Mouse (Mus musculus) neural tube, embryonic 14.5 days (tissue): ENCODE results near the gene Calcoco1. TPM values are rescaled to one million over a fixed set of nuclear protein-coding genes. Genes with fewer than 3 reads are reported as not detected.

Experiments
- ATAC-seq: fragments of 200-750 bp; cut with Nextera tagmentation; 2 replicates; pipeline ENCODE4 v1.8.0; 2017; ENCODE audit warnings: low read depth, mild to moderate bottlenecking, moderate TSS enrichment, moderate library complexity
- H3K27ac ChIP-seq: fragments of 300-500 bp; sonication (generic); 2 replicates; pipeline ENCODE4 v1.5.1; 2014; ENCODE audit warnings: low read depth, mild to moderate bottlenecking, control low read depth, low read length, moderate library complexity, mixed read lengths
- H3K27me3 ChIP-seq: fragments of 300-500 bp; sonication (generic); 2 replicates; pipeline ENCODE4 v1.6.1; 2014; ENCODE audit warnings: low read length; ENCODE audit not compliant: control insufficient read depth, insufficient read depth
- H3K36me3 ChIP-seq: fragments of 300-500 bp; sonication (generic); 2 replicates; pipeline ENCODE4 v1.6.1; 2014; ENCODE audit warnings: low read length, mixed read lengths; ENCODE audit not compliant: control insufficient read depth, insufficient read depth
- H3K4me1 ChIP-seq: fragments of 300-500 bp; sonication (generic); 2 replicates; pipeline ENCODE4 v1.6.1; 2014; ENCODE audit warnings: low read length; ENCODE audit not compliant: control insufficient read depth, insufficient read depth
- H3K4me2 ChIP-seq: fragments of 300-500 bp; sonication (generic); 2 replicates; pipeline ENCODE4 v1.6.1; 2014; ENCODE audit warnings: mild to moderate bottlenecking, low read depth, low read length, control low read depth
- H3K4me3 ChIP-seq: fragments of 300-500 bp; sonication (generic); 2 replicates; pipeline ENCODE4 v1.5.1; 2014; ENCODE audit warnings: low read depth, low read length, control low read depth, mixed read lengths
- H3K9ac ChIP-seq: fragments of 300-500 bp; sonication (generic); replicated peaks from 2 replicates; pipeline ENCODE4 v1.6.1; 2014; ENCODE audit warnings: low read depth, mild to moderate bottlenecking, control low read depth, low read length, mixed read lengths
- H3K9me3 ChIP-seq: fragments of 300-500 bp; sonication (generic); 2 replicates; pipeline ENCODE4 v1.6.1; 2016; ENCODE audit warnings: low read length; ENCODE audit not compliant: control insufficient read depth
- WGBS: fragments of 180-500 bp; shearing (Covaris S2); extraction: QIAGEN DNeasy Blood & Tissue Kit; methylation state at CpG from one replicate; pipeline ENCODE4 v1.1.7; 2014; 5-methylcytosine and 5-hydroxymethylcytosine counted together
- polyA plus RNA-seq: library from polyadenylated mRNA; unstranded; fragments of >200 nt; fragmentation: Nextera tagmentation; extraction: Ambion mirVana; gene quantifications from 2 replicates; pipeline ENCODE4 v1.2.1, GENCODE M21; 2014

Gene Calcoco1
- polyA plus RNA-seq, 1 experiment from 2014 or later = 23.5 TPM

- under 1% methylated on average over 14 of the region's 14 CpGs for WGBS
- Histone ChIP-seq H3K9me3 (no peaks in the 10 kb centered on the region), H3K4me1 (peaks cover 47% of the 10 kb centered on the region), H3K27ac (peak overlapping the region; percentile 95), H3K4me2 (peak overlapping the region; percentile 17; the same call in 1 of the 2 replicates), H3K9ac (peak overlapping the region; percentile 41; the same call in 1 of the 2 replicates), H3K27me3 (no peaks in the 10 kb centered on the region; the same call in 1 of the 2 replicates), H3K4me3 (no peak overlapping the region), H3K36me3 (no peaks in the 10 kb centered on the region)
- peak; percentile 50 for ATAC-seq
These were observed 22.0 kb upstream of the Calcoco1 start for GRCm38 (mm10) chr15:102743996-102744395.

DNA sequence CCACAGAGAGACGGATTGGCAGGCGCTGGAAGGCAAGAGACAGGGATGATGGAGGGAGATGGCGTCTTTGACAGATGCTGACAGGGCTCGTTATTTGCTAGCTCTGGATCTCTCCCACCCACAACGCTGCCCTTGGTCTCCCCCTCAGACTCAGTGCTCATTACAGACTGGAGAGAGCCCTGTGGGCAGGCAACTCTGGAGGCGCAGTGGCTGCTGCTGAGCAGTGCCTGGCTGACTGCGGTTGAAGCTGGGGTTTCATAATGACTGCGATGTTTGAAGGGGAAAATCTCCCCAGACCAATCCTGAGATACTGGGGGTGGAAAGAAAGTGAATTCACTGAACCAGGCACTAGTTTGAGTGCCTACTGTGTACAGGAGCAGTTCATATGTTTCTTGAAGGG, 21.2 kb upstream of the Calcoco1 start:
- WGBS = 13% methylated on average over 8 of the region's 8 CpGs
- Histone ChIP-seq H3K4me1 (peaks cover 47% of the 10 kb centered on the region), H3K27me3 (no peaks in the 10 kb centered on the region; the same call in 1 of the 2 replicates)

DNA sequence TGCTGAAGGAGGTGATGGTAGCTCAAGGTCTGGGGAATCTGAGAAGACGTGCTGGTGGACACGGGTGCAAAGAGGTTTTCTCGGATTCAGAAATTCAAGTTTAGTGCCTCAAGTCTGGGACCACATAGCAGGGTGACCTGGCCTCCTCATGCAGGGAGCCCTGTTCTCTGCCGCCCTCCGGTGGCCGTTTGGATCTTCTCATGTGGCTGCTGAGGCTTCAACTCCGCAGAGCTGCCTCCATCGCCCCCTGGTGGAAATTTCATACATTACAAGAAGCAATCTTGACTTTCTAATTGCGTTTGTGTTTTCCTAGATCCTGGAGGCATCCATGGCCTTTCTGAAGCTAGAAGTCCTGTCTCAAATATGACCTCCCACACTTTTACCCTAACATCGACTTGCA, 20.6 kb upstream of the Calcoco1 start:
- ATAC-seq = peak; percentile 41; the same call in 1 of the 2 replicates
- Histone ChIP-seq H3K4me3 (no peak overlapping the region), H3K9me3 (no peaks in the 10 kb centered on the region), H3K36me3 (no peaks in the 10 kb centered on the region), H3K9ac (no peak overlapping the region), H3K4me1 (peaks cover 41% of the 10 kb centered on the region), H3K27me3 (no peaks in the 10 kb centered on the region; the same call in 1 of the 2 replicates), H3K4me2 (no peak overlapping the region), H3K27ac (peak overlapping the region; percentile 95)
- WGBS = 0% methylated on average over 10 of the region's 10 CpGs

More for the DNA sequence above, 21.2 kb upstream of the Calcoco1 start:
- Histone ChIP-seq H3K9ac (0 out of 2 replicates have a peak overlapping the region, but pooled peaks have one; percentile 16), H3K4me3 (no peak overlapping the region), H3K4me2 (no peak overlapping the region), H3K9me3 (no peaks in the 10 kb centered on the region), H3K27ac (peak overlapping the region; percentile 95), H3K36me3 (no peaks in the 10 kb centered on the region)
- no peak for ATAC-seq

DNA sequence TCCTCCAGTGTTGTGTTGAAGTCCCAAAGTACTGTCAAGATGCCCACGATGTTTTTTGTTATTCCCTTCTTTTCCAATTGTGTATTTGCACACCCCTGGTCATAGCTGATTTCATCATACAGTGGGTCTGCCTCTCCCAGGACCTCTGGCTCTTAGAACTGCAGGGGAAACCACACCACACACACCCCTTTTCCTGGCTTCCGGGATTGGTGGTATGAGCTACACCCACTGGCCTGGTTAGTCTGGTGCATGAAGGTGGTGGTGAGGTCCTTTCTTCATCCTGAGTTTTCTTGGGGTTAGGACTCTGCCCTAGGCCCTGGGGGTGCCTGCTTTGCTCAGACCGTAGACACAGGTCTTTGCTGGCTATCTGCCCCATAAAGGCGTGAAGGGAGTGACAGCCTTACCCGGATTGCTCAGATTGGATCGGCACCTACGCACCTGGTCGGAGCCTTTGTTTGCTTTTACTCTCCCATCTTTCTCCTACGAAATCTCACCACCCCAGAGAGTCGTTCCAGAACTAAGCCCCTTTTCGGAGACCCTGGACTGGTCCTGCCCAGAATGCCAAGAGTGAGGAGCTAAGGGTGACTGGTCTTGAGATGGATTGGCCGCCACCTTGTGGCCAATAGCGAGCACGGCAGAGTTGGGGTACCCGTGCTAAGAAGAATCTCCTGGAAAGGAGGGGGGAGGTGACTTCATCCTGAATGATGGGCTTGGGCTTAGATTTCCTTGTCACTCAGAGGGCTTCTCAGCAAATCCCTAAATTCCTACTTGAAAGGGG, 17.7 kb upstream of the Calcoco1 start:
- Histone ChIP-seq H3K4me1 (peaks cover 34% of the 10 kb centered on the region), H3K27me3 (no peaks in the 10 kb centered on the region; the same call in 1 of the 2 replicates), H3K9ac (no peak overlapping the region), H3K27ac (no peak overlapping the region), H3K36me3 (no peaks in the 10 kb centered on the region), H3K4me2 (no peak overlapping the region), H3K9me3 (no peaks in the 10 kb centered on the region), H3K4me3 (no peak overlapping the region)
- no peak for ATAC-seq
- WGBS = 34% methylated on average over 15 of the region's 15 CpGs

DNA sequence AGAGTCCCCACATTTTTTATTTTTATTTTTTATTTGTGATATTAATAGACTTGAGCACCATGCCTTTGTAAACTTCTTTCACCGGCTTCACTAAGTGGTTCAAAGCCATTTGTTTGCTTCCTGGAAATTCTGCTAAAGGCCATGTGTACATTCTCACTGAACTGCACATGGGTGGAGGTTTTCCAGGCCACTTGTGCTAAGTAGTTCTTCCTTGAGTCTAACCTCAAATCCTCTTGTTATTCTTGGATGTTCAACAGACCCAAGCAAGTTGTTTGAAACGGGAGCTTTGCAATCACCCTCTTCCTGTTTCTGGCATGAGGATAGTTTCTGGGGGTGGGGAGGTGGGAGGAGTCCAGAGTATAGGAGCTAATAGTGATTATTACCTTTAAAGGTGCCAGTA, 16.5 kb upstream of the Calcoco1 start:
- ATAC-seq = no peak
- Histone ChIP-seq H3K36me3 (no peaks in the 10 kb centered on the region), H3K27me3 (no peaks in the 10 kb centered on the region; the same call in 1 of the 2 replicates), H3K27ac (no peak overlapping the region), H3K9me3 (no peaks in the 10 kb centered on the region), H3K4me2 (no peak overlapping the region), H3K9ac (no peak overlapping the region), H3K4me3 (no peak overlapping the region), H3K4me1 (peaks cover 25% of the 10 kb centered on the region)
- WGBS = 59% methylated on average over 2 of the region's 2 CpGs

DNA sequence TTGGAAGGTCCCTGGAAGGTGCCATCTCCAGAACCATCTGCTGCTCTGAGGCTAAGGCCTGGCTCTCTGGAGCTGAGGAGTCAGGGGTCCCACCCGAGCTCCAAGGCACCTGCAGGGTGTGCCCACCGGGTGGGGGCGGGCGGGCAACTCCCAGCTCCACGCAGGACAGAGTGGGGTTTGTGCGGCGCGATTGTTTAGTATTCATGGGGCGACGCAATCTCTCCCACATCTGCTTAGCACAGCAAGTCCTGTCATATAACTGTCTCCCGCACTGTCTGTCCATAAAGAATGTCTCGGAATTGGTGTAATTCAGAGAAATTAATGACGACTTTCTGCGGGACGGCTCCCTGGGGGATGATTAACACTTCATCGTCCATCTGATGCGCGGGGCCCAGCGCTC, 15.1 kb upstream of the Calcoco1 start:
- Histone ChIP-seq H3K4me1 (peaks cover 18% of the 10 kb centered on the region), H3K4me2 (no peak overlapping the region), H3K4me3 (no peak overlapping the region), H3K9ac (no peak overlapping the region), H3K27me3 (no peaks in the 10 kb centered on the region; the same call in 1 of the 2 replicates), H3K9me3 (no peaks in the 10 kb centered on the region), H3K27ac (peak overlapping the region; percentile 82), H3K36me3 (no peaks in the 10 kb centered on the region)
- ATAC-seq = peak; percentile 66
- WGBS = 33% methylated on average over 19 of the region's 19 CpGs

DNA sequence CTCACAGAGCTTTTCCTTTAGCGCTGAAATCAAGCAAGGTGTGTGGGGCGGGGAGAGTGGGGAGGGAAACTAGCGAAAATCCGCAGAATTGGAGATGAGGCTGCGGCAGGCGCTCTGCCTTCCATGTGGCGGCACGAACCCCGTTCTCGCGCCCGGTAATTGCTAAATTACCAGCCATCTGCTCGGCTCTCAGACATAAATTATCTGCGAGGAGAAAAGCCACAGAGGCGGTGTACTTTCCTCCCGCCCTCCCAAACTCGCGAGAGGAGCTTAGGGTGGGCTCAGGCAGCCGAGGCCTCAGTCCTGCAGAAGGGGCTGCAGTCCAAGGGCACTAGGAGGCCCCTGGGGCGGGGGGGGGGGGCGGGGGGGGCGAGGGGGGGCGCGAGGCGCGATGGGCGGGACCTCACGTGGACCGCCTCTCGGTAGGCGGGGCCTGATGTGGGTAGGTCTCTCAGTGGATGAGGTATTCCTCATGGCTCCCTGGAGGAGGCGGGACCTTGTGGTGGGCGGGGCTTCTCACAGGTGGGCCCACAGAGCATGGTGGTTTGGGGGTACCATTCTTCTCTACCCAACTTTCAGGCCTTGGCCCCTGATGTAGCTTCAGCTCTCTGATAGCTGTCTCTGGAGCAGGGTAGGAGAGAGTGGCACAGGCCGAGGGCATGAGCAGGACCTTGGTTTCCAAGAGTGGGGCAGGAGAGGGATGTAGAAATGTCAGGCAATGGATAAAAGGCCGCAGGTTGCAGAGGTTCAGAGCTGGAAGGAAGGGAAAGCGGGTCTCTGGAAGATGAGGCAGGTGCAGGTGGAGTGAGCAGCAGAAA, 14.4 kb upstream of the Calcoco1 start:
- 11% methylated on average over 31 of the region's 36 CpGs for WGBS
- peak overlapping the region; percentile 82 for H3K27ac ChIP-seq
- H3K4me3 ChIP-seq = no peak overlapping the region
- H3K4me1 ChIP-seq = peaks cover 18% of the 10 kb centered on the region
- H3K9ac ChIP-seq = 0 out of 2 replicates have a peak overlapping the region, but pooled peaks have one; percentile 4
- peak; percentile 36 for ATAC-seq
- no peaks in the 10 kb centered on the region for H3K36me3 ChIP-seq
- H3K27me3 ChIP-seq = no peaks in the 10 kb centered on the region
- H3K9me3 ChIP-seq = no peaks in the 10 kb centered on the region
- H3K4me2 ChIP-seq = peak overlapping the region; percentile 32

- WGBS = 28% methylated on average over 14 of the region's 14 CpGs
- H3K4me2 ChIP-seq = no peak overlapping the region
- no peak for ATAC-seq
- no peaks in the 10 kb centered on the region for H3K36me3 ChIP-seq
- no peaks in the 10 kb centered on the region for H3K9me3 ChIP-seq
- H3K27ac ChIP-seq = peak overlapping the region; percentile 82
- H3K4me1 ChIP-seq = peaks cover 18% of the 10 kb centered on the region
- no peak overlapping the region for H3K9ac ChIP-seq
- no peaks in the 10 kb centered on the region for H3K27me3 ChIP-seq
- H3K4me3 ChIP-seq = no peak overlapping the region
These were observed 13.1 kb upstream of the Calcoco1 start for GRCm38 (mm10) chr15:102735031-102735430.
